In genomic region chr1:135072643-135073042, GRCm38 (mm10) we compare ENCODE assay signal across 17 mouse cellular contexts. TPM values are rescaled to one million over a fixed set of nuclear protein-coding genes. Genes with fewer than 3 reads are reported as not detected.
"Had no signal": no experiment of that assay in that cellular context is flagged by ENCODE, and none has a peak within 500 bp of the region (broad histone marks: within the 10 kb centered on the region; RNA-seq: fewer than 3 reads in every experiment).

No protein-coding gene starts in this region.

- H3K4me2 ChIP-seq: liver, embryonic 12.5 days; midbrain, embryonic 11.5 days; midbrain, embryonic 13.5 days; midbrain, embryonic 15.5 days; neural tube, embryonic 12.5 days had no signal

- H3K27me3 ChIP-seq: midbrain, embryonic 13.5 days; midbrain, embryonic 15.5 days; neural tube, embryonic 12.5 days had no signal

- H3K4me1 ChIP-seq: liver, embryonic 12.5 days; megakaryocyte, embryonic 14.5 days; midbrain, embryonic 15.5 days had no signal

- H3K27ac ChIP-seq: liver, embryonic 12.5 days; liver, embryonic 14.5 days; macrophage; midbrain, embryonic 13.5 days; midbrain, embryonic 15.5 days; neural tube, embryonic 12.5 days had no signal

- H3K9me3 ChIP-seq: liver, embryonic 12.5 days; midbrain, embryonic 13.5 days; midbrain, embryonic 15.5 days; neural tube, embryonic 12.5 days had no signal

- H3K36me3 ChIP-seq: liver, embryonic 12.5 days; midbrain, embryonic 13.5 days; midbrain, embryonic 15.5 days; neural tube, embryonic 12.5 days had no signal

- H3K4me3 ChIP-seq: liver, embryonic 12.5 days; megakaryocyte, embryonic 14.5 days; midbrain, embryonic 13.5 days; midbrain, embryonic 15.5 days; neural tube, embryonic 12.5 days had no signal

- H3K9ac ChIP-seq: liver, embryonic 12.5 days; liver, embryonic 14.5 days; midbrain, embryonic 13.5 days; midbrain, embryonic 15.5 days; neural tube, embryonic 12.5 days had no signal

- DNase-seq: retina, postnatal 1 day; right cerebral cortex, adult 18-20 months; right cerebral cortex, postnatal 25 days; right cerebral cortex, postnatal 4 days; spleen, adult 18-20 months; thymus, adult 18-20 months; thymus, postnatal 14 days; thymus, postnatal 36 days had no signal

- ATAC-seq: liver, embryonic 12.5 days; midbrain, embryonic 13.5 days; midbrain, embryonic 15.5 days had no signal

RNA-seq across cellular contexts. Expression of gene Lgr6, which starts 32.4 kb away (rescaled TPM):
- polyA plus RNA-seq: liver, adult 2 months; macrophage had no signal
